Mouse (Mus musculus): ENCODE measurements at regions not wholly inside any gene's neighbourhood (a gene's known extent, or its start where the extent isn't known, plus 50 kb on each side); places are given as distances from the start of the nearest gene placed in this dataset.

GRCm38 (mm10) chr11:45214096-45214495 lies 597.0 kb downstream of the Ebf1 start:
- no peak for TF ChIP-seq CTCF (IDR thresholded peaks at IDR 0.05; ENCODE audit: insufficient read depth, low read depth, low read length)
- TF ChIP-seq POLR2A (IDR thresholded peaks at IDR 0.05; ENCODE audit: insufficient read depth, low read depth, low read length), result no peak
